In genomic region chr1:37690665-37691064, GRCm38 (mm10) we compare ENCODE assay signal across 14 mouse cellular contexts. TPM values are rescaled to one million over a fixed set of nuclear protein-coding genes. Genes with fewer than 3 reads are reported as not detected.
DNase-seq lines count a peak whose midpoint lies in the region; ATAC-seq and TF ChIP-seq lines count a peak whose summit lies in the region.
"Had no signal": no experiment of that assay in that cellular context is flagged by ENCODE, and none has a peak within 500 bp of the region (broad histone marks: within the 10 kb centered on the region; RNA-seq: fewer than 3 reads in every experiment).

No protein-coding gene starts in this region.

- TF ChIP-seq EP300 in liver, embryonic 14.5 days (IDR thresholded peaks at IDR 0.05; ENCODE audit: low read depth), result no peak

- TF ChIP-seq CTCF in forebrain, postnatal 0 days (IDR thresholded peaks at IDR 0.05; ENCODE audit: low read depth), result peak; percentile 17
- TF ChIP-seq CTCF in liver, embryonic 14.5 days (IDR thresholded peaks at IDR 0.05; ENCODE audit: low read depth), result peak; percentile 28; the same call in 1 of the 2 replicates

- H3K4me3 ChIP-seq in forebrain, postnatal 0 days (ENCODE audit: low read depth, low read length), result no peak overlapping the region
- no peak overlapping the region for H3K4me3 ChIP-seq in forebrain, embryonic 14.5 days (ENCODE audit: low read depth, low read length)
- no peak overlapping the region for H3K4me3 ChIP-seq in liver, embryonic 14.5 days (ENCODE audit: insufficient read depth in 1 of 2, low read depth in 2 of 2, low read length in 2 of 2)
- no peak overlapping the region for H3K4me3 ChIP-seq in liver, embryonic 11.5 days (ENCODE audit: low read depth, low read length)
- H3K4me3 ChIP-seq: erythroblast, embryonic 14.5 days; liver, embryonic 15.5 days had no signal

- no peaks in the 10 kb centered on the region for H3K9me3 ChIP-seq in forebrain, postnatal 0 days (ENCODE audit: low read length)
- H3K9me3 ChIP-seq in forebrain, embryonic 14.5 days (replicated peaks; ENCODE audit: control insufficient read depth, low read length), result no peaks in the 10 kb centered on the region
- H3K9me3 ChIP-seq in liver, embryonic 14.5 days (ENCODE audit: control insufficient read depth, low read length), result no peaks in the 10 kb centered on the region
- H3K9me3 ChIP-seq in liver, embryonic 11.5 days (ENCODE audit: control insufficient read depth, low read length), result no peaks in the 10 kb centered on the region
- H3K9me3 ChIP-seq: liver, embryonic 15.5 days had no signal

- no peak overlapping the region for H3K4me2 ChIP-seq in forebrain, postnatal 0 days (ENCODE audit: low read depth)
- no peak overlapping the region for H3K4me2 ChIP-seq in forebrain, embryonic 14.5 days (ENCODE audit: low read length)
- no peak overlapping the region for H3K4me2 ChIP-seq in liver, embryonic 14.5 days (ENCODE audit: low read depth)
- no peak overlapping the region for H3K4me2 ChIP-seq in liver, embryonic 11.5 days
- H3K4me2 ChIP-seq: liver, embryonic 15.5 days had no signal

- H3K4me1 ChIP-seq in forebrain, postnatal 0 days (ENCODE audit: insufficient read depth), result no peaks in the 10 kb centered on the region
- H3K4me1 ChIP-seq in forebrain, embryonic 14.5 days (ENCODE audit: control insufficient read depth, insufficient read depth, low read length), result 0 out of 2 replicates have a peak, but pooled peaks cover 5% of the 10 kb centered on the region
- no peaks in the 10 kb centered on the region for H3K4me1 ChIP-seq in liver, embryonic 14.5 days (replicated peaks; ENCODE audit: control insufficient read depth in 2 of 2, insufficient read depth in 2 of 2, low read length in 1 of 2)
- no peaks in the 10 kb centered on the region for H3K4me1 ChIP-seq in liver, embryonic 11.5 days (replicated peaks; ENCODE audit: control insufficient read depth, insufficient read depth, low read length)
- H3K4me1 ChIP-seq: liver, embryonic 15.5 days had no signal

- no peak overlapping the region for H3K9ac ChIP-seq in forebrain, postnatal 0 days
- H3K9ac ChIP-seq in forebrain, embryonic 14.5 days (ENCODE audit: low read length), result no peak overlapping the region
- no peak overlapping the region for H3K9ac ChIP-seq in liver, embryonic 14.5 days (replicated peaks)
- no peak overlapping the region for H3K9ac ChIP-seq in liver, embryonic 11.5 days (ENCODE audit: low read depth, low read length)
- H3K9ac ChIP-seq: liver, embryonic 15.5 days had no signal

- DNase-seq in forebrain, postnatal 0 days, result no peak
- no peak for DNase-seq in forebrain, embryonic 14.5 days (ENCODE audit: low spot score)
- DNase-seq in liver, embryonic 14.5 days (ENCODE audit: low read depth in 3 of 3, low spot score in 3 of 3), result no peak
- no peak for DNase-seq in liver, embryonic 11.5 days (ENCODE audit: low spot score)
- peak; percentile 52 for DNase-seq in ES-CJ7 (ENCODE audit: low read depth, low spot score)
- DNase-seq in Muller cell, postnatal 12 days (ENCODE audit: inconsistent ontology term), result no peak
- DNase-seq: adrenal gland, postnatal 25 days; cerebellum, adult 11 months; heart, postnatal 36 days; right cerebral cortex, postnatal 4 days had no signal

- H3K27ac ChIP-seq in forebrain, postnatal 0 days (ENCODE audit: low read depth, low read length), result no peak overlapping the region
- no peak overlapping the region for H3K27ac ChIP-seq in forebrain, embryonic 14.5 days (ENCODE audit: low read depth, low read length)
- H3K27ac ChIP-seq in liver, embryonic 14.5 days, result no peak overlapping the region
- H3K27ac ChIP-seq in liver, embryonic 11.5 days (ENCODE audit: low read depth, low read length), result no peak overlapping the region
- H3K27ac ChIP-seq: liver, embryonic 15.5 days had no signal

- no peaks in the 10 kb centered on the region for H3K27me3 ChIP-seq in forebrain, postnatal 0 days (ENCODE audit: insufficient read depth, low read length)
- H3K27me3 ChIP-seq in forebrain, embryonic 14.5 days (replicated peaks; ENCODE audit: control insufficient read depth, insufficient read depth, low read length), result no peaks in the 10 kb centered on the region
- no peaks in the 10 kb centered on the region for H3K27me3 ChIP-seq in liver, embryonic 14.5 days (ENCODE audit: control insufficient read depth, insufficient read depth, low read length)
- H3K27me3 ChIP-seq in liver, embryonic 11.5 days (replicated peaks; ENCODE audit: control insufficient read depth, insufficient read depth, low read length), result no peaks in the 10 kb centered on the region
- H3K27me3 ChIP-seq: liver, embryonic 15.5 days had no signal

- H3K36me3 ChIP-seq in forebrain, postnatal 0 days (ENCODE audit: insufficient read depth), result no peaks in the 10 kb centered on the region
- H3K36me3 ChIP-seq in forebrain, embryonic 14.5 days (ENCODE audit: control insufficient read depth, insufficient read depth, low read length), result no peaks in the 10 kb centered on the region
- no peaks in the 10 kb centered on the region for H3K36me3 ChIP-seq in liver, embryonic 14.5 days (replicated peaks; ENCODE audit: control insufficient read depth, insufficient read depth, low read depth)
- H3K36me3 ChIP-seq in liver, embryonic 11.5 days (ENCODE audit: control insufficient read depth, insufficient read depth, low read length), result no peaks in the 10 kb centered on the region
- H3K36me3 ChIP-seq: liver, embryonic 15.5 days had no signal

- WGBS in forebrain, postnatal 0 days, result 84% methylated on average over 5 of the region's 5 CpGs
- 75% methylated on average over 5 of the region's 5 CpGs for WGBS in forebrain, embryonic 14.5 days
- WGBS in liver, embryonic 14.5 days (ENCODE audit: insufficient replicate concordance), result 46% methylated on average over 5 of the region's 5 CpGs
- 74% methylated on average over 5 of the region's 5 CpGs for whole genome bisulfite sequencing in liver, embryonic 11.5 days

- ATAC-seq in forebrain, postnatal 0 days, result no peak
- no peak for ATAC-seq in forebrain, embryonic 14.5 days
- no peak for ATAC-seq in liver, embryonic 14.5 days (ENCODE audit: insufficient read depth)
- ATAC-seq in liver, embryonic 11.5 days (replicated peaks; ENCODE audit: low FRiP score), result no peak
- ATAC-seq in granulocyte monocyte progenitor cell, adult 5-6 weeks (replicated peaks; ENCODE audit: poor library complexity, severe bottlenecking), result peak; percentile 52; the same call in 1 of the 2 replicates
- no peak for ATAC-seq in frontal cortex, adult (ENCODE audit: low TSS enrichment)

RNA-seq across cellular contexts. Expression of gene 2010300C02Rik, which starts 29.2 kb away (rescaled TPM):
- total RNA-seq in forebrain, postnatal 0 days (2014; rRNA removed), result 20.5 and 22.7 TPM in 2 replicates
- polyA plus RNA-seq in forebrain, postnatal 0 days (2015; fragmentation: Nextera tagmentation; extraction: Ambion mirVana), result 10.4 and 13.6 TPM in 2 replicates
- polyA plus RNA-seq in forebrain, embryonic 14.5 days (2014; fragmentation: Nextera tagmentation; extraction: Ambion mirVana), result 1.7 and 2.0 TPM in 2 replicates
- 0.09 and 0.12 TPM in 2 replicates for polyA plus RNA-seq in liver, embryonic 14.5 days (2012; rRNA removed)
- 0.15 TPM in 1 of 2 replicates, not detected in the other for polyA plus RNA-seq in liver, embryonic 14.5 days (2014; fragmentation: Nextera tagmentation; extraction: Ambion mirVana)
- 0.58 and 0.69 TPM in 2 replicates for polyA plus RNA-seq in liver, embryonic 11.5 days (2014; fragmentation: Nextera tagmentation; extraction: Ambion mirVana)
- total RNA-seq in granulocyte monocyte progenitor cell, adult 5-6 weeks (2014; fragmentation: Nextera tagmentation), result not detected in 2 replicates
- 0.13 TPM in 1 of 2 replicates, not detected in the other for total RNA-seq in granulocyte monocyte progenitor cell, adult 5-6 weeks (2017)
